Mouse (Mus musculus): ENCODE results near the gene Sik2.

DNA sequence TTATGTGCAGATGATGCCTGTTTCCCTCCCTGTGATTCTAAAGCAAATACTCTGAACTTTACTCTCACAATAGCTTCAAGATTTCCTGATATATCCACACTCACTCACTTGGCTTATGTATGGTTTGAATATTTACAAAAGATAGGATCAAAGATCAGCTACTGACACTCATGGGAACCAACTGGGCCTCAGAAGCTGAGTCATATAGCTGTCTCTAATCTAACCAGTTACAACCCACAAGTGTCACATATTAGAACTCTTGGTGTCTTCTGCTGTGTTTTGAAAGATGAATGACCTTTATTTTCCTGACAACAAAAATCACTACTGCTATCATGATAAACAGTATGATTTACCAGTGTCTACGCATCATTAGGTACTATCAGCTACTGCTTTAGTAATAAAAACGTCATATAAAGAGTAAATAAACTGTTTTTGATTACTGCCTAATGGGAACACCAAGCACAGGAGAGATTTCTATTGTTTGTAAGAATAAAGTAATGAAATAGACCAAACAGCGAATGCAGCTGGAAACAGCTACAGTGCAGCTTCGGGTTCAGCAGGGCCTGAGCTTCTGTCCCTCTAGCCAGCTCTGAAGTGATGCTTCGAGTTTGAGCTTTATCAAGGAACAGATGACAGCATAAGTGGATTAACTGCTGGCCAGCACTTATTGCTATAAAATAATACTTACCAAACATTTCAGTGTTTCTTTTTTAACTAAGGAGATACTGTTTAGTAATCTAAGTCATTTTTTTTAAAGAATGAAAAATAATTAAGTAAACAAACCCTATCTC, 86.3 kb downstream of the Sik2 start:
- no peak for TF ChIP-seq TAL1 (conservative IDR thresholded peaks at IDR 0.05; ENCODE audit: low read depth, low read length)
- TF ChIP-seq CTCF (IDR thresholded peaks at IDR 0.05; ENCODE audit: low read depth, low read length) = no peak
